Mouse (Mus musculus) limb, embryonic 15.5 days (tissue): ENCODE data around the gene Ctxn2. TPM values are rescaled to one million over a fixed set of nuclear protein-coding genes. Genes with fewer than 3 reads are reported as not detected.
"Not testable (repeated sequence)": the region's sequence is repeated elsewhere in the genome, so short reads cannot be mapped to it uniquely, and the experiment has no call there.

ENCODE experiments used
- ATAC-seq: fragments of 200-750 bp; cut with Nextera tagmentation; 2 replicates; pipeline ENCODE4 v1.8.0; 2017; ENCODE audit warnings: low read depth, moderate TSS enrichment; ENCODE audit not compliant: insufficient number of reproducible peaks, low FRiP score, low TSS enrichment
- H3K27ac ChIP-seq: fragments of 300-500 bp; sonication (generic); 2 replicates; pipeline ENCODE4 v1.5.1; 2015; ENCODE audit warnings: moderate library complexity, mild to moderate bottlenecking, inconsistent platforms
- H3K27me3 ChIP-seq: fragments of 300-500 bp; sonication (generic); 2 replicates; pipeline ENCODE4 v1.6.1; 2015; ENCODE audit warnings: inconsistent platforms
- H3K36me3 ChIP-seq: fragments of 300-500 bp; sonication (generic); 2 replicates; pipeline ENCODE4 v1.6.1; 2015; ENCODE audit warnings: inconsistent platforms
- H3K4me1 ChIP-seq: fragments of 300-500 bp; sonication (generic); 2 replicates; pipeline ENCODE4 v1.6.1; 2015; ENCODE audit warnings: inconsistent platforms
- H3K4me2 ChIP-seq: fragments of 300-500 bp; sonication (generic); 2 replicates; pipeline ENCODE4 v1.6.1; 2015; ENCODE audit warnings: mild to moderate bottlenecking, inconsistent platforms
- H3K4me3 ChIP-seq: fragments of 300-500 bp; sonication (generic); 2 replicates; pipeline ENCODE4 v1.5.1; 2015; ENCODE audit warnings: mild to moderate bottlenecking, inconsistent platforms
- H3K9ac ChIP-seq: fragments of 300-500 bp; sonication (generic); 2 replicates; pipeline ENCODE4 v1.6.1; 2015; ENCODE audit warnings: inconsistent platforms
- H3K9me3 ChIP-seq: fragments of 300-500 bp; sonication (generic); 2 replicates; pipeline ENCODE4 v1.6.1; 2016; ENCODE audit warnings: inconsistent platforms
- WGBS: fragments of 180-500 bp; shearing (Covaris S2); methylation state at CpG from one replicate; pipeline ENCODE4 v1.1.7; 2015; 5-methylcytosine and 5-hydroxymethylcytosine counted together
- polyA plus RNA-seq: library from polyadenylated mRNA; unstranded; fragments of >200 nt; fragmentation: Nextera tagmentation; extraction: Ambion mirVana; gene quantifications from 2 replicates; pipeline ENCODE4 v1.2.1, GENCODE M21; 2015

Ctxn2 gene
- polyA plus RNA-seq = not detected in 2 replicates

DNA sequence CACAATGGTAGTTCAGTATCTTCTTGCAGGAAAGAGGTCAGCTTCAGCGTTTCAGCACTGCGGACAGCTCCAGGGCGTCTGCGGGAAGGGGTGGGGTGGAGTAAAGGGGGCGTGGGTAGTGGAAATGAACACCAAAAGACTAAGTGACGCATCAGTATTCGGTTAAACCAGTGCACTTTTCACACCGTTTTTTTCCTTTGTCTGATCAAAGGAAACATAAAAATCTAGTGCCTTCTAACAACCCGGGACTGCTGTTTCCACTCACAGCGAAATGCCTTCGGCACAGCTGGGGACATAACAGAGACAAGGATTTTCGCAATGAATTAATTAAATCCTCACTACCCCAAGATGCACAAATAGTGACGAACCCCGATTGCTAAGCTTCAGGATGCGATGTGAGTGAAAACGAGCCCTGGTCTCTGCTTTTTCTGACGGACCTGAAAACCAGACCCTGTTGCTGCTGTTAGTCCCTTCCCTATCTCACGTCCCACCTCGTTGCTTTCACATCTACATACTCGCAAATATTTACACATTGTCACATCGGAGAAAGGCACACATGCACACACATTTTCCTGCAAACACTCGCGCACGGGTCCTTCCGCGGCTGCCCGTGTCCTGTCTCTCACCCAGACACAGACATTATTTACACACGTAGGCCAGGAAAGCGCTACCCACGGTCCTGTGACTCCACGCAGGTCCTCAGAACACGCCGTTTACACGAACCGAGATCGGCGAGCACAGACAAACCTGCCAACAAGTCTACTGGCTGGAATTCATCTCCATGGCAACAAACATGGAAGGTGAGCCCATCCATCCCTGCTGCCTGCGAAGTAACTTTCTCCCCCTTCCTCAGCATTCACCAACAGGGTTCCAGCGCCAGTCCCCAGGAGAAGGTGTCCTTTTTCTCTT, at the start of gene Ctxn2:
Gene Ctxn2 (plus strand): TSS at position 790 of the 909 bp plus-strand sequence.
- peaks cover 8% of the 10 kb centered on the region for H3K4me1 ChIP-seq
- ATAC-seq = no peak
- H3K36me3 ChIP-seq = no peaks in the 10 kb centered on the region
- peak within 1 kb of the TSS; percentile 24 for H3K4me3 ChIP-seq
- peaks cover 10% of the 10 kb centered on the region; the same call in 1 of the 2 replicates for H3K27me3 ChIP-seq
- under 1% methylated on average over 39 of the region's 39 CpGs for whole genome bisulfite sequencing
- H3K9ac ChIP-seq = no peak within 1 kb of the TSS
- H3K4me2 ChIP-seq = peak within 1 kb of the TSS; percentile 55
- no peaks in the 10 kb centered on the region for H3K9me3 ChIP-seq
- H3K27ac ChIP-seq = no peak within 1 kb of the TSS

DNA sequence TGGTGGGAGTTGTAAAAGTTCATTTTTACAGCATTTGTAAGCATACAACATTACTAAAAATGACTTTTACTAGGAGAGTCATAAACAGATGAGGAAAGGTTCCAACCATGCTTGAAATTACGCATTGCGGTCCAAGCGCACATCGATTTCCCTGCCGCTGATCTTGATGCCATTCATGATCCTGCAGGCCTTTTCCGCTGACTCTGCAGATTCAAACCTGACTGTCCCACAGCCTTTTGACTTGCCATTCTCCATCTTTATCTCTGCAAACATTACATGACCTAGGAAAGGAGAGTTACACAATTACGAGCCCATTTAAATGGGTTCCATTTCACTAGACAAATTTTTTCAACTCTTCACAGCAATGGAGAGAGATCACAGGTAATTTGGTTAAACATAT, 47.7 kb upstream of the Ctxn2 start:
- Histone ChIP-seq H3K4me3 (no peak overlapping the region), H3K9me3 (no peaks in the 10 kb centered on the region), H3K4me2 (no peak overlapping the region), H3K27ac (no peak overlapping the region), H3K36me3 (peaks cover 39% of the 10 kb centered on the region), H3K4me1 (no peaks in the 10 kb centered on the region), H3K9ac (no peak overlapping the region), H3K27me3 (no peaks in the 10 kb centered on the region)
- 93% methylated on average over 7 of the region's 7 CpGs for WGBS
- no peak for ATAC-seq

- 79% methylated on average over 3 of the region's 3 CpGs for WGBS
- ATAC-seq = not testable (repeated sequence)
- H3K36me3 ChIP-seq = peaks cover 40% of the 10 kb centered on the region
Observed at GRCm38 (mm10) chr2:125092123-125092522, 44.4 kb upstream of the Ctxn2 start.

DNA sequence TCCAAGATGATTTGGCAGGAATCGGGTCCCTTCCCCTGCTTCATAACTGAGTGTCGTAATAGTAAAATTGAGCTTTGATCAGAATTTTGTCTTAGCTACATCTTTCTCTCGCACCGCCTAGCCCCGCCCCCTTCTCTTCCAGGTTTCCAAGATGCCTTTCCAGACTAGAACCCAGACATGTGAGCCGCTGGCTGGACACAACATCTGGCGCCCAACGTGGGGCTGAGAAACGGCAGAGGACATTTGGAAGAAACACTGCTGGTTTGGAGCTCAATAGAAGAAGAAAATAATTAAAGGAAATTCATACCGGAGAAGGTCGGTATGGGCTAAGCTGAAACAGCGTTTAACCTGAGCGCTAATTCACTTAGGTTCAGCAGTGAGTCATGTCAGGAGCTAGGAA, 32.0 kb upstream of the Ctxn2 start:
- H3K27me3 ChIP-seq, H3K4me2 ChIP-seq, H3K9ac ChIP-seq, H3K9me3 ChIP-seq, ATAC-seq, H3K4me1 ChIP-seq, H3K27ac ChIP-seq, H3K4me3 ChIP-seq: not testable (repeated sequence)
- H3K36me3 ChIP-seq = peaks cover 52% of the 10 kb centered on the region
- WGBS = 97% methylated on average over 13 of the region's 13 CpGs

More at GRCm38 (mm10) chr2:125092123-125092522, 44.4 kb upstream of the Ctxn2 start:
- not testable (repeated sequence) for H3K4me3 ChIP-seq, H3K9ac ChIP-seq, H3K4me2 ChIP-seq, H3K9me3 ChIP-seq, H3K27ac ChIP-seq, H3K4me1 ChIP-seq, H3K27me3 ChIP-seq

DNA sequence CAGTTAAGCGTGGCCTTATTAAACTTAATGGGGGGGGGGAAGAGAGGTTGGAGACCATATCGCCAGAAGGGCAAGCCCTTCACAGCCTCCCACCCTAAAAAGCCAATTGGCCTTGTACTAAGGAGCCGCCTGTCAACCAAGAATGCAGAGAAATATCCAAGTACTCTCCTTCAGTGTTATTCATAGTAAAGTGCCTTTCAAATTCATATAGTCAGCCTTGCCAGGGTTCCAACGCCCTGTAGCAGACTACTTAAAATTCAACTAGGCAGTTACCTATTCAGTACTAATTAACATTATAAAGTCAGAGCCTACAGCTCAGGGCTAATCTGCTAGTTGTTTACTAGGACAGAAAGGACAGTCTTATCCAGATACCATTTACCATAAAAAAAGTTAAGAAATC, 30.0 kb upstream of the Ctxn2 start:
- H3K9me3 ChIP-seq, H3K9ac ChIP-seq, H3K4me3 ChIP-seq, H3K27ac ChIP-seq, H3K27me3 ChIP-seq, ATAC-seq, H3K4me1 ChIP-seq, H3K4me2 ChIP-seq: not testable (repeated sequence)
- 93% methylated on average over 4 of the region's 4 CpGs for WGBS
- H3K36me3 ChIP-seq = peaks cover 35% of the 10 kb centered on the region

GRCm38 (mm10) chr2:125119381-125120110, 16.9 kb upstream of the Ctxn2 start:
- no peak for ATAC-seq
- WGBS = 78% methylated on average over 6 of the region's 6 CpGs
- Histone ChIP-seq H3K36me3 (peaks cover 9% of the 10 kb centered on the region; the same call in 1 of the 2 replicates), H3K9ac (no peak overlapping the region), H3K9me3 (no peaks in the 10 kb centered on the region), H3K4me3 (no peak overlapping the region), H3K4me1 (peaks cover 6% of the 10 kb centered on the region; the same call in 1 of the 2 replicates), H3K4me2 (no peak overlapping the region), H3K27ac (no peak overlapping the region), H3K27me3 (no peaks in the 10 kb centered on the region)

DNA sequence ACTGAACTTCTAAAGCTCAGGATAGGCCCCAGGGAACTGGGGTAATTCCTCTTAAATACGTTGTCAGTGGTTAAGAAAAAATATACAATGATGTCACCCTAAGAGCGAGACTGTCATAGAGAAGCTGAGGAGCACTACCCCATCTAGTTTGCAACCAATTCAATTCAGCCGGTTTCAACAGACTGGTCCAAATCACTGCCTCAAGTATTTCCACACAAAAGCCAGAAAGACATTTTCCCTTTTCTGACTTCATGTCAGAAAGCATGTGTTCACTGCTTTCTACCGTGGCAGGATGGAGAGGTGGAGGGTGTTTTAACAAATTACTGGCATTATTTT, 14.2 kb upstream of the Ctxn2 start:
- 6% methylated on average over 4 of the region's 4 CpGs for WGBS
- H3K9ac ChIP-seq = peak overlapping the region; percentile 95
- 0 out of 2 replicates have a peak, but pooled peaks cover 6% of the 10 kb centered on the region for H3K27me3 ChIP-seq
- peak overlapping the region; percentile 93; the same call in 1 of the 2 replicates for H3K27ac ChIP-seq
- no peak for ATAC-seq
- H3K9me3 ChIP-seq = no peaks in the 10 kb centered on the region
- H3K4me1 ChIP-seq = peaks cover 6% of the 10 kb centered on the region; the same call in 1 of the 2 replicates
- H3K36me3 ChIP-seq = no peaks in the 10 kb centered on the region
- H3K4me2 ChIP-seq = peak overlapping the region; percentile 51
- peak overlapping the region; percentile 71 for H3K4me3 ChIP-seq

- Histone ChIP-seq H3K4me2 (peak overlapping the region; percentile 51), H3K9me3 (no peaks in the 10 kb centered on the region), H3K27ac (peak overlapping the region; percentile 93), H3K27me3 (0 out of 2 replicates have a peak, but pooled peaks cover 6% of the 10 kb centered on the region), H3K36me3 (no peaks in the 10 kb centered on the region), H3K4me3 (peak overlapping the region; percentile 71), H3K4me1 (peaks cover 6% of the 10 kb centered on the region; the same call in 1 of the 2 replicates), H3K9ac (peak overlapping the region; percentile 95)
- under 1% methylated on average over 38 of the region's 59 CpGs for WGBS
- peak; percentile 22; the same call in 1 of the 2 replicates for ATAC-seq
Observed at GRCm38 (mm10) chr2:125122624-125123476, 13.6 kb upstream of the Ctxn2 start.

DNA sequence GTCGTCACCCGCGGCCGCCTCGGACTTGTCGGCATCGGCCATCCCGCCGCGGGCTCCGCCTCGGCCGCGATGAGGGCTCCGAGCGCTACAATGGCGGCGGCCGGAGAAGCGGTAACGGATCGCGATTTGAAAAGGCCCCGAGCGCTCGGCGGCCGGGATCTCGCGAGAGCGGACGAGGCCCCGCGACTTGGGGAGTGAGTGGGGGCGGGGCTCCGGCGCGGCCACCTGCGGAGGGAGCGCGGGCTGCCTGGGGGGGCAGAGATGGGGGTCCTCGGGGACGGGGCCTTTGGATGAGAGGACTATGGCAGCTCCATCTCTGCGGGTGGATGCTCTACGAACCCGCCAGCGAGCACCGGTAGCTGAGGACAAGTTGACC, 13.0 kb upstream of the Ctxn2 start, which contains the start of gene Myef2:
Gene Myef2 (minus strand): TSS at position 185 of the 376 bp plus-strand sequence.
- WGBS = under 1% methylated on average over 34 of the region's 48 CpGs
- Histone ChIP-seq H3K4me3 (peak within 1 kb of the TSS; percentile 71), H3K27ac (peak within 1 kb of the TSS; percentile 93), H3K4me1 (peaks cover 6% of the 10 kb centered on the region; the same call in 1 of the 2 replicates), H3K36me3 (no peaks in the 10 kb centered on the region), H3K9me3 (no peaks in the 10 kb centered on the region), H3K27me3 (0 out of 2 replicates have a peak, but pooled peaks cover 6% of the 10 kb centered on the region), H3K4me2 (peak within 1 kb of the TSS; percentile 51), H3K9ac (peak within 1 kb of the TSS; percentile 95)
- peak; percentile 66; the same call in 1 of the 2 replicates for ATAC-seq

GRCm38 (mm10) chr2:125125824-125126223, 10.7 kb upstream of the Ctxn2 start:
- no peak overlapping the region for H3K9ac ChIP-seq
- WGBS = 30% methylated on average over 4 of the region's 4 CpGs
- no peak overlapping the region for H3K4me2 ChIP-seq
- H3K27me3 ChIP-seq = 0 out of 2 replicates have a peak, but pooled peaks cover 6% of the 10 kb centered on the region
- H3K27ac ChIP-seq = no peak overlapping the region
- no peaks in the 10 kb centered on the region for H3K36me3 ChIP-seq
- ATAC-seq = no peak
- H3K9me3 ChIP-seq = no peaks in the 10 kb centered on the region
- no peak overlapping the region for H3K4me3 ChIP-seq
- peaks cover 6% of the 10 kb centered on the region; the same call in 1 of the 2 replicates for H3K4me1 ChIP-seq

GRCm38 (mm10) chr2:125126792-125127191, 9.7 kb upstream of the Ctxn2 start:
- H3K4me3 ChIP-seq = no peak overlapping the region
- no peak overlapping the region for H3K4me2 ChIP-seq
- peaks cover 6% of the 10 kb centered on the region; the same call in 1 of the 2 replicates for H3K4me1 ChIP-seq
- no peaks in the 10 kb centered on the region for H3K36me3 ChIP-seq
- H3K9me3 ChIP-seq = no peaks in the 10 kb centered on the region
- ATAC-seq = no peak
- 80% methylated on average over 3 of the region's 3 CpGs for WGBS
- H3K27ac ChIP-seq = no peak overlapping the region
- 0 out of 2 replicates have a peak, but pooled peaks cover 6% of the 10 kb centered on the region for H3K27me3 ChIP-seq
- no peak overlapping the region for H3K9ac ChIP-seq
